Mouse (Mus musculus) thymus, postnatal 4 days (tissue): ENCODE results near the gene Brpf3.
"Not testable (repeated sequence)": the region's sequence is repeated elsewhere in the genome, so short reads cannot be mapped to it uniquely, and the experiment has no call there.

Experiments used
- DNase-seq: peaks from one replicate; pipeline ENCODE4 v3.0.0; 2021

The Brpf3 gene

GRCm38 (mm10) chr17:28831065-28831464 lies 30.2 kb downstream of the Brpf3 start:
- DNase-seq: no peak

GRCm38 (mm10) chr17:28832040-28832439 lies 31.1 kb downstream of the Brpf3 start:
- DNase-seq: no peak

GRCm38 (mm10) chr17:28832875-28833274 lies 32.0 kb downstream of the Brpf3 start:
- no peak for DNase-seq

GRCm38 (mm10) chr17:28834676-28835075 lies 33.8 kb downstream of the Brpf3 start:
- peak; percentile 72 for DNase-seq

- no peak for DNase-seq
These were observed 37.0 kb downstream of the Brpf3 start for GRCm38 (mm10) chr17:28837840-28838239.

GRCm38 (mm10) chr17:28841947-28842346 lies 41.1 kb downstream of the Brpf3 start:
- not testable (repeated sequence) for DNase-seq

GRCm38 (mm10) chr17:28843665-28844064 lies 42.8 kb downstream of the Brpf3 start:
- DNase-seq: no peak

- no peak for DNase-seq
These were observed 46.2 kb downstream of the Brpf3 start for GRCm38 (mm10) chr17:28846974-28847617.

- DNase-seq: no peak
These were observed 49.6 kb downstream of the Brpf3 start for GRCm38 (mm10) chr17:28850511-28850910.

- no peak for DNase-seq
These were observed 53.5 kb downstream of the Brpf3 start for GRCm38 (mm10) chr17:28854377-28854776.

- DNase-seq: peak; percentile 75
These were observed 54.4 kb downstream of the Brpf3 start for GRCm38 (mm10) chr17:28855166-28855885.

GRCm38 (mm10) chr17:28856030-28856429 lies 55.1 kb downstream of the Brpf3 start:
- DNase-seq: no peak

GRCm38 (mm10) chr17:28858205-28858604 lies 57.3 kb downstream of the Brpf3 start, which contains the start of gene Pnpla1:
Gene Pnpla1, plus strand, starts transcription at chr17:28858411.
- peak; percentile 70 for DNase-seq

- peak; percentile 72 for DNase-seq
These were observed 63.0 kb downstream of the Brpf3 start for GRCm38 (mm10) chr17:28863926-28864325.

GRCm38 (mm10) chr17:28864464-28864863 lies 63.6 kb downstream of the Brpf3 start:
- no peak for DNase-seq

- no peak for DNase-seq
These were observed 66.0 kb downstream of the Brpf3 start for GRCm38 (mm10) chr17:28866921-28867320.

GRCm38 (mm10) chr17:28867381-28867780 lies 66.5 kb downstream of the Brpf3 start:
- no peak for DNase-seq

- no peak for DNase-seq
These were observed 68.7 kb downstream of the Brpf3 start for GRCm38 (mm10) chr17:28869412-28870110.

- DNase-seq: no peak
These were observed 69.5 kb downstream of the Brpf3 start for GRCm38 (mm10) chr17:28870435-28870834.

- no peak for DNase-seq
These were observed 70.9 kb downstream of the Brpf3 start for GRCm38 (mm10) chr17:28871831-28872230.

GRCm38 (mm10) chr17:28872322-28872721 lies 71.4 kb downstream of the Brpf3 start:
- no peak for DNase-seq

GRCm38 (mm10) chr17:28874216-28874615 lies 73.3 kb downstream of the Brpf3 start:
- no peak for DNase-seq

- DNase-seq: no peak
These were observed 73.9 kb downstream of the Brpf3 start for GRCm38 (mm10) chr17:28874825-28875224.

GRCm38 (mm10) chr17:28875316-28875715 lies 74.4 kb downstream of the Brpf3 start:
- no peak for DNase-seq
